Mouse (Mus musculus): ENCODE results near the gene Phactr1. TPM values are rescaled to one million over a fixed set of nuclear protein-coding genes. Genes with fewer than 3 reads are reported as not detected.

Phactr1 gene
- polyA plus RNA-seq, 1 experiment from 2014 or later, result 5.2 TPM

DNA sequence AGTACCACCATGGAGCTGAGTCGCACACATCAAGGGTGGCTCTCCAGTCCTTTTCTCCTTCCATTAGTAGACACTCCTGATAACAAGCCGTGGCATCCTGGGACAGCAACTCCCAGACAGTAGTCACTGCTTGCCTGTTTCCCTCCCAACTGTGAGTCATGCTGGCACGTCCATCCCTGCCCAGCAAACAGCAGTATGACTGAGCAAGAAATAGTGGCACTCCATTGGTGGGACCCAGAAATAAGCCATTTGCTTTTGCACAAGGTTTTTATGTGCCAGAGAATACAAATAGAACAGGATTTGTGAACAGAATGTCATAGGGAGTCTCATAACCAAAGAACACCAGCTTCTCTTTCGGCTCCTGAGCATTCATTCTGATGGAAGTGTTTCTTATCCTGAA lies 281.1 kb downstream of the Phactr1 start:
- Histone ChIP-seq H3K9me3 (ENCODE audit: low read depth, low read length) (no peaks in the 10 kb centered on the region), H3K4me2 (no peak overlapping the region), H3K4me3 (ENCODE audit: low read depth, low read length) (no peak overlapping the region), H3K36me3 (ENCODE audit: insufficient read depth) (no peaks in the 10 kb centered on the region), H3K9ac (no peak overlapping the region), H3K27ac (ENCODE audit: low read depth) (no peak overlapping the region), H3K27me3 (ENCODE audit: insufficient read depth, low read length) (no peaks in the 10 kb centered on the region), H3K4me1 (ENCODE audit: insufficient read depth) (no peaks in the 10 kb centered on the region)
- WGBS, result 87% methylated on average over 4 of the region's 4 CpGs
- TF ChIP-seq CTCF (IDR thresholded peaks at IDR 0.05; ENCODE audit: low read depth), result no peak
- no peak for ATAC-seq (ENCODE audit: insufficient read depth)
- no peak for DNase-seq

GRCm38 (mm10) chr13:42968537-42968936 lies 288.1 kb downstream of the Phactr1 start:
- Histone ChIP-seq H3K9ac (no peak overlapping the region), H3K4me3 (ENCODE audit: low read depth, low read length) (no peak overlapping the region), H3K27me3 (ENCODE audit: insufficient read depth, low read length) (no peaks in the 10 kb centered on the region), H3K4me1 (ENCODE audit: insufficient read depth) (no peaks in the 10 kb centered on the region), H3K36me3 (ENCODE audit: insufficient read depth) (no peaks in the 10 kb centered on the region), H3K4me2 (no peak overlapping the region), H3K27ac (ENCODE audit: low read depth) (no peak overlapping the region), H3K9me3 (ENCODE audit: low read depth, low read length) (no peaks in the 10 kb centered on the region)
- DNase-seq, result no peak
- ATAC-seq (ENCODE audit: insufficient read depth), result no peak
- no peak for TF ChIP-seq CTCF (IDR thresholded peaks at IDR 0.05; ENCODE audit: low read depth)
- 55% methylated on average over 4 of the region's 4 CpGs for WGBS

GRCm38 (mm10) chr13:42973561-42973960 lies 293.1 kb downstream of the Phactr1 start:
- TF ChIP-seq CTCF (IDR thresholded peaks at IDR 0.05; ENCODE audit: low read depth), result no peak
- 79% methylated on average over 3 of the region's 3 CpGs for WGBS
- no peak overlapping the region for H3K4me3 ChIP-seq (ENCODE audit: low read depth, low read length)
- no peaks in the 10 kb centered on the region for H3K36me3 ChIP-seq (ENCODE audit: insufficient read depth)
- no peaks in the 10 kb centered on the region for H3K4me1 ChIP-seq (ENCODE audit: insufficient read depth)
- no peak overlapping the region for H3K4me2 ChIP-seq
- H3K9me3 ChIP-seq (ENCODE audit: low read depth, low read length), result no peaks in the 10 kb centered on the region
- H3K27me3 ChIP-seq (ENCODE audit: insufficient read depth, low read length), result no peaks in the 10 kb centered on the region
- no peak for ATAC-seq (ENCODE audit: insufficient read depth)
- H3K9ac ChIP-seq, result no peak overlapping the region
- DNase-seq, result no peak
- H3K27ac ChIP-seq (ENCODE audit: low read depth), result no peak overlapping the region

- Histone ChIP-seq H3K27ac (ENCODE audit: low read depth) (no peak overlapping the region), H3K36me3 (ENCODE audit: insufficient read depth) (no peaks in the 10 kb centered on the region), H3K4me2 (no peak overlapping the region), H3K9ac (no peak overlapping the region), H3K4me3 (ENCODE audit: low read depth, low read length) (no peak overlapping the region), H3K27me3 (ENCODE audit: insufficient read depth, low read length) (no peaks in the 10 kb centered on the region), H3K4me1 (ENCODE audit: insufficient read depth) (no peaks in the 10 kb centered on the region), H3K9me3 (ENCODE audit: low read depth, low read length) (no peaks in the 10 kb centered on the region)
- ATAC-seq (ENCODE audit: insufficient read depth), result no peak
- TF ChIP-seq CTCF (IDR thresholded peaks at IDR 0.05; ENCODE audit: low read depth), result no peak
- DNase-seq, result no peak
- 65% methylated on average over 2 of the region's 2 CpGs for WGBS
Measured at GRCm38 (mm10) chr13:42973961-42974360, 293.5 kb downstream of the Phactr1 start.

- ATAC-seq (ENCODE audit: insufficient read depth) (no peak), DNase-seq (no peak)
- no peak overlapping the region for H3K9ac ChIP-seq
- H3K36me3 ChIP-seq (ENCODE audit: insufficient read depth), result no peaks in the 10 kb centered on the region
- WGBS, result 83% methylated on average over 2 of the region's 2 CpGs
- no peak overlapping the region for H3K4me3 ChIP-seq (ENCODE audit: low read depth, low read length)
- no peak overlapping the region for H3K4me2 ChIP-seq
- H3K27ac ChIP-seq (ENCODE audit: low read depth), result no peak overlapping the region
- TF ChIP-seq CTCF (IDR thresholded peaks at IDR 0.05; ENCODE audit: low read depth), result no peak
- H3K27me3 ChIP-seq (ENCODE audit: insufficient read depth, low read length), result no peaks in the 10 kb centered on the region
- no peaks in the 10 kb centered on the region for H3K4me1 ChIP-seq (ENCODE audit: insufficient read depth)
- no peaks in the 10 kb centered on the region for H3K9me3 ChIP-seq (ENCODE audit: low read depth, low read length)
Measured at GRCm38 (mm10) chr13:42974506-42974905, 294.1 kb downstream of the Phactr1 start.

GRCm38 (mm10) chr13:42976144-42976543 lies 295.7 kb downstream of the Phactr1 start:
- ATAC-seq (ENCODE audit: insufficient read depth) (no peak), DNase-seq (no peak)
- Histone ChIP-seq H3K4me1 (ENCODE audit: insufficient read depth) (peaks cover 2% of the 10 kb centered on the region; the same call in 1 of the 2 replicates), H3K9me3 (ENCODE audit: low read depth, low read length) (no peaks in the 10 kb centered on the region), H3K9ac (no peak overlapping the region), H3K36me3 (ENCODE audit: insufficient read depth) (no peaks in the 10 kb centered on the region), H3K27me3 (ENCODE audit: insufficient read depth, low read length) (no peaks in the 10 kb centered on the region), H3K27ac (ENCODE audit: low read depth) (no peak overlapping the region), H3K4me2 (no peak overlapping the region), H3K4me3 (ENCODE audit: low read depth, low read length) (no peak overlapping the region)
- WGBS, result 87% methylated on average over 3 of the region's 3 CpGs
- no peak for TF ChIP-seq CTCF (IDR thresholded peaks at IDR 0.05; ENCODE audit: low read depth)

DNA sequence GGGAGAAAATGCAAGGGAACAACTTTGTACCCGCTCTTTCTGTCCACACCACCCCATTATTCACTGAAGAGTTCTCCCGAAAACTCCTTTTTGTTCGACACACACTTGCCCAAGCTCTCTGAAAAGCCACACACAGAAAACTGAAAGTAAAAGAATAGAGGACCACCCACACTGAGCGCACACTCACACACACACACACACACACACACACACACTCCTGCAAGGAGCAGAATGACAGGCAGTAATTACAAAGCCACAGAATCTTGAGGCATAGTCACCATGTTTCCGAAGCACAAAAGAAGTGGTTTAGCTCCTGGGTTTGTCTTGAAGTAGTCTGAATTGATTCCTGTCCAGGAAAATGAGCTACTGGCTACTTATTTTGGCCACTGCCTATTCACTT lies 296.5 kb downstream of the Phactr1 start:
- Histone ChIP-seq H3K36me3 (ENCODE audit: insufficient read depth) (no peaks in the 10 kb centered on the region), H3K4me3 (ENCODE audit: low read depth, low read length) (no peak overlapping the region), H3K27me3 (ENCODE audit: insufficient read depth, low read length) (no peaks in the 10 kb centered on the region), H3K4me2 (no peak overlapping the region), H3K9ac (no peak overlapping the region), H3K9me3 (ENCODE audit: low read depth, low read length) (no peaks in the 10 kb centered on the region), H3K4me1 (ENCODE audit: insufficient read depth) (peaks cover 2% of the 10 kb centered on the region; the same call in 1 of the 2 replicates), H3K27ac (ENCODE audit: low read depth) (no peak overlapping the region)
- DNase-seq (no peak), ATAC-seq (ENCODE audit: insufficient read depth) (no peak)
- 59% methylated on average over 5 of the region's 5 CpGs for WGBS
- no peak for TF ChIP-seq CTCF (IDR thresholded peaks at IDR 0.05; ENCODE audit: low read depth)

GRCm38 (mm10) chr13:42980581-42980980 lies 300.2 kb downstream of the Phactr1 start:
- Histone ChIP-seq H3K27me3 (ENCODE audit: insufficient read depth, low read length) (no peaks in the 10 kb centered on the region), H3K4me2 (no peak overlapping the region), H3K36me3 (ENCODE audit: insufficient read depth) (no peaks in the 10 kb centered on the region), H3K4me1 (ENCODE audit: insufficient read depth) (peaks cover 2% of the 10 kb centered on the region; the same call in 1 of the 2 replicates), H3K9ac (no peak overlapping the region), H3K9me3 (ENCODE audit: low read depth, low read length) (no peaks in the 10 kb centered on the region), H3K27ac (ENCODE audit: low read depth) (no peak overlapping the region), H3K4me3 (ENCODE audit: low read depth, low read length) (no peak overlapping the region)
- 64% methylated on average over 4 of the region's 4 CpGs for WGBS
- no peak for TF ChIP-seq CTCF (IDR thresholded peaks at IDR 0.05; ENCODE audit: low read depth)
- ATAC-seq (ENCODE audit: insufficient read depth), result no peak
- DNase-seq, result peak; percentile 30

Measured in lung, embryonic 14.5 days (tissue).